Mouse (Mus musculus): ENCODE data around the gene Larp7.

The Larp7 gene

DNA sequence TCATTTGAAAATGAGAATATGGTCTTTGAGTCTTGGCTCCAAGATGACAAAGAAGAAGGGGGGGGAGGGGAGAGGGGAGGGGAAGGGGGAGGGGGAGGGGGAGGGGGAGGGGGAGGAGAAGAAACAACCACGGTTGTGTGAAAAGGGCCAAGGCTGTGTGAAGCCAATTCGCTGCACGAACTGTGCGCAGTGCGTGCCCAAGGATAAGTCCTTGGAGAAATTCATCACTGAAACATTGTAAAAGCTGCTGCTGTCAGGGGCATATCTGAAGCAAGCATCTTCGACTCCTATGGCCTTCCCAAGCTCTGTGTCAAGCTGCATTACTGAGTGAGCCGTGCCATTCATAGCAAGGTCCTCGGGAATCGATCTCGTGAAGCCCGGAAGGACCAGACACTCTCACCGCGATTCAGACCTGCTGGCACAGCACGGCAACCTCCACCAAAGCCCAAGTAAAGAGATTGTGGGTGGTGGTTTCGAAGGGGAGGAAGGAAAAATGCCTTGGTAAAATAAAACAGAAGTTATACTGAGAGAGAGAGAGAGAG is 40.3 kb downstream of the Larp7 start:
- no peak for DNase-seq (ENCODE audit: low read depth in 1 of 2, low spot score in 2 of 2)

DNA sequence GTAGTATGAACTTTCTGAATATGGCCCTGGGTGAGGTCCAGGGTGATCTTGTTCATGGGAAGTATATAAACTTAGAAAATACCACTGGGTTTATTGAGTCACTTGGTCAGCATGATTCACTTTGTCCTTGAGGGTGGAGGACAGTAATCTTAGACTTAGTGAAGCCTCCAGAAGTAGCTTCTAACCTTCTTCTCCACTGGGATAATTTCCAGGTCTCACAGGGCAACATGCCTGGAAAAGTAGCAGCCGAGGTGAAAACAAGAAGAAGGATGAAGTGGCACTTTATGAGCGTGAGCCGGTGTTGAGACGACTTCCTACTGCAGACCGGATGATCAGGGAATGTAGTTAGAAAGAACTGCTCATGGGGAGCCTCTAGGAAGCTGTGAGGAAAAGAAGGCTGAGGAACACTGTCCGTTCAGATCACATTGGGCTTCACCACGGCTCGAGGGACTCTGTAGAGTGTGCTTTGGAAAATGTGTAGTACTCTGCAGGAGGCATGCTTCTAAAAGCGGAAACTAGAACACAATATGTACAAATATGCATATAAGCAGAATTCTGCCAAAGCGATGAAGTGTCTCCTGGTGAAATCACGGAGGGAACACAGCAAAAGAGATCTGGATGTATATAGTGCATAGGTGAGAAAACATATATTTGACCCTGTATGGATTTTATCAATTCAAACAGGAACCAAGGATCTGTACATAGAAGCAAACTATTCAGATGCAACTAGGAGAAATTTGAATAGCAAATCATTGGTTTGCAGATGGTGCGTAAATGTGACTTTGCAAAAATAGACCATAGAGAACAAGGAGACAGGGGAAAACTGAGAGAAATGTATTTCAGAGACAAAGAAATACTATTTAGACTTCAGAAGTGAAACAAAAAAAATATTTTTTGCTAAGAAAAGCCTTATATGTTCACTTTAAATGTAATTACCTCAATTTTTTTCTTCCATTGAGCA is 41.1 kb downstream of the Larp7 start:
- no peak for DNase-seq (ENCODE audit: low read depth in 1 of 2, low spot score in 2 of 2)

DNA sequence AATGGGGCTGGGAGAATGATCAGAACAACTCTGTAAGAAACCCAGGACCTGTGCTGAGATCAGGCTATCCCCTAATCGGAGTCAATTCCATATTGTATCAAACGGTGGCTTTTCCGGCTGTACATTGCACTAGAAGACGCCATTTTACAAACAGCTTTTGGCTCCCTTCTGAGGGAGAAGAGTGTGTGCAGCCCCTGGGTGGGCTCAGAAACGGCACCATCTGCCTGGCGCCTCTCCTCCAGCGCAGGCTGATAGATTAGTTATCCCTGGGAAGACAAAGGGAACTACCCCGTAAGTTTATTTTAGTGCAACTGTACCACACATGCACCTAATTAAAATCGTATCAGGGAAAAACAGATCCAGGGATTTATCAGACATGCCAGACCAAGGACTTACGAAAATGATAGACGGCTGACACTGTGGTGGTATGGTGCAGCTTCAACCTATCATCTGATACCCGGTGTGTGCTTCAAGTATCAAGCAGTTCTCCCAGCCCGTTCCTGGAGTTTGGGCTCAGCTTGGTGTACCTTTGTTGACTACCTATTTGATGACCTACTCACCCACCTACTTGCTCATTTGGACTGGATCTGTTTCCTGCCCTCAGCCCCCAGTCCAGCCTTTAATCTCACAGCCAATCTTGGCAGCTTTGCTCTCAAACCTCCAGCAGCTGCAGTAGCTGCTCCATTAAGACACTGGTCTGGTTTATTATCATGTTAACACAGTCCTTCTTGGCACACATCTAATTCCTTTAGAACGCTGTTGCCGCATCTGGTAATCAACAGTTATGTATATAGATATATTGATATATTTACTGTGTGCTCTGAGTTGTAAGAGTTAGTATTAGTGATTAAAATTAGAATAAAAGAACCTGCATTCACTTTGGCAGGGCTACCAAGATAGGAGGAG is 45.0 kb downstream of the Larp7 start:
- no peak for DNase-seq (ENCODE audit: low read depth in 1 of 2, low spot score in 2 of 2)

DNA sequence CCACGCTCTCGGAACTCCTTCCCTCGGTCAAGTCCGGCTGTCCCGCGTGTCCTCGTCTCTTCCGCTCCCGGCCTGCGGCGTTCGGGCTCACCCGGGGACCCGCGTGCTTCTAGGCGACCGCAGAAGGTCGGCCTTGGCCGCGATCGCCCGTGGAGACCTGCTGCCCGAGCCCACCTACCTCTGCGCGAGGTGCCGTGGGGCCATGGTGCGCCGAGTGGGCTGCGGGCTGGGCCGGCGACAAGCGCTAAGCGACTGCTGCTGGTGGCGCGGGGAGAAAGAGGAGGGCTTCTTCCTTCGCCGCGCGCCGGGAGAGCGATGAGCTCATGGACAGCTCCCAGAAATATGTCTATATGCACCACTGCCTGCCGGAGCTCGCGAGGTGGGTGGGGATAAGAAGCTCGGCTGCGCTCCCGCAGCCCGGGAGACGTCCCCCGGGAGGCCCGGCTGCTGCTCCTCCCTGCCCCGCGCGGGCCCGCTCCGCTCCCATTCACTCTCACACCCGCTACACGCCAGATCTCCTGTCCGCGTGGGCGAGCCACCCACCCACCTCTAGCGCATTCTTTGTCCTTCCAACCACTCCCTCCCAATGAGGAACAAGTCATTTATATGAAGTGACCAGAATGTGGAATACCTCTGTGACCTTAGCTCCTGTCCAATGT is 54.3 kb downstream of the Larp7 start, which contains the start of gene Ank2:
Gene Ank2, minus strand, starts transcription at position 609 of the 659 bp plus-strand sequence.
- no peak for DNase-seq (ENCODE audit: low read depth in 1 of 2, low spot score in 2 of 2)

DNA sequence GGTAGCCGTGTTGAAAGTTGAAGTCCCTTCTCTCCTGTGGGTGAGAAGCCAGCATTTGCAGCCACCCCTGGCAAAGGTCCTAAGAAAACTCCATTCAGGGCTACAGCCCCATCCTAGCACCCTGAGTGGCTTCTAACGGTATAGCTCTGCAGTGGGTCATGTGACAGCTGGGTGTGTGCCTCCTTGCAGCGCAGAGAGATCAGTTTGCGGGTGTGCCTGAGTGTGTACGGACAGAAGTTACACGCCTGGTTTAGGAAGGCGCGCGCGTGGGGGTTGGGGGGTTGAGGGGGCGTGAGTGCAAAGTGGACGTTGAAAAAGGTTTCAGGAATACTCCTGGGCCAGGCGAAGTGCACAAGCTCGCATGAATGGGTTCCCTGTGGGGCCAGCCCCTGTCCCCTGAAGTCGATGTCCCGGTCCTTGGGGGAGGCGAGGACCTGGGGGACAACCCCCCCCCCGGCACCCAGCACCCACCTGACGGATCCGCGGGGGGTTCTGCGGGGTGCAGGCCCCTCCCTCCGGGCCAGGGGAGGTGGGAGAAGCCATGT is 54.9 kb downstream of the Larp7 start:
- no peak for DNase-seq (ENCODE audit: low read depth in 1 of 2, low spot score in 2 of 2)

DNA sequence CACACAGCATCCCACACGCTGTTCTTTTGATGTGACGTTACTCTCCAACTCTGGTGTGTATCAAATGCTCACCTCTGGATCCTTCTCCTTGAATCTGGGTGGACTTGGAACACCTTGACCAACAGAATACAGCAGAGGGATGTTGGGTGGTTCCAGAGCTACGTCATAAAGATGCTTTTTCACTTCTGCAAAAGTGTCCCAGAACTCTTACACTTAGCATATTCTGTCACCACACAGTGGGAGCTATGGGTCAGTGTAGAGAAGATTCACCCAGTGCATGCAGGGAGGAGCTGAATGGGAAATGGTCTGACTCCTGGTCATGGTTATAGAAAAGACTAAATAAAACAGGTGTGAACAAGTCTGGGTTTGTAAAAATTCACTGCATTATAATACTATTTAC is 60.5 kb downstream of the Larp7 start:
- DNase-seq (ENCODE audit: low read depth in 1 of 2, low spot score in 2 of 2), result no peak

DNA sequence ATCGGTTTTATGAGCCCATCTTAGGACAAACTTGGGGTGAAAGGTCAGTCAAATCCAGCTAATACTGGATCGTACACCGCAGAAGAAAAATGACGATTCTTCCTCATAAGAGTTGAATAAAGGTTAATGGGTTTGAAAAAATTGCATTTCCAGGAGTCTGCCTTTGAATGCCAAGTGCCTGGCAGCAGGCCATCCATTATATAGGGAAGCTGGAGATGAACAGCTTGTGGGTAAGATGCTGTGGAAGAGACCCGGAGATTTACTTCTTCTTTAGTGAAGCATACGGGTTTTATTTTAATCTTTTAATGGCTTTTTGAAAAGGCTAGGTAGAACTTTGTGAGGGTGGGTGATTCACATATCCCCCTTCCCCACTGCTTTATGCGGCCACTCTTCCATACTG is 65.8 kb downstream of the Larp7 start:
- no peak for DNase-seq (ENCODE audit: low read depth in 1 of 2, low spot score in 2 of 2)

Measured in monocyte, adult 2 months (primary cell).